Mouse (Mus musculus): Measurements from ENCODE around the gene Kyat1. TPM values are rescaled to one million over a fixed set of nuclear protein-coding genes. Genes with fewer than 3 reads are reported as not detected.

Kyat1 gene
- total and polyA plus RNA-seq, 2 experiments from 2014 or later: 16.4 to 26.4 TPM

DNA sequence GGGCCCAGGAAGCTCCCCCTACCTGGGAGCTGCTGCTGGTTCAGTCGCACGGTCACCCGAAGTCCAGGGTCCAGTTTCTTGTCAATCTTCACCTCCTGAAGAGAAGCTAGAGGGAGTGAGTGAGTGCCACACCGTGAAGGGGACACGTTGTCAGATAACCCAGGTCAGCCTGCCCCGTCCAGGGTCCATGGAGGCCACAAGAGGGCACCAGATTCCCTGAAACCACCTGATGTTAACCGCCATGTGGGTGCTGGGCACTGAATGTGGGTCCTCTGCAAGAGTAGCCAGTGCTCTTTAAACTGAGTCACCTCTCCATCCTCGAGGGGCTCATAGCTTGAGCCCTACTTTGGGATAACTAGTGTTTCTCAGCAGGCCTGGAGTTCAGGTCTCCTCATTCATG lies 29.8 kb downstream of the Kyat1 start:
- peaks cover 39% of the 10 kb centered on the region for H3K36me3 ChIP-seq (ENCODE audit: insufficient read depth, low read length)
- H3K4me1 ChIP-seq (ENCODE audit: insufficient read depth, low read length): peaks cover 15% of the 10 kb centered on the region
- H3K9me3 ChIP-seq (ENCODE audit: low read length): no peaks in the 10 kb centered on the region
- ATAC-seq (ENCODE audit: low FRiP score) (no peak), DNase-seq (ENCODE audit: low spot score) (no peak)
- H3K27me3 ChIP-seq (ENCODE audit: insufficient read depth, low read length): no peaks in the 10 kb centered on the region
- no peak overlapping the region for H3K27ac ChIP-seq (ENCODE audit: low read depth, low read length)
- no peak overlapping the region for H3K9ac ChIP-seq (replicated peaks; ENCODE audit: low read length, poor library complexity, severe bottlenecking)
- no peak overlapping the region for H3K4me2 ChIP-seq (ENCODE audit: low read depth, low read length, poor library complexity, severe bottlenecking)
- 88% methylated on average over 8 of the region's 8 CpGs for WGBS
- no peak for TF ChIP-seq CTCF (IDR thresholded peaks at IDR 0.05)
- no peak overlapping the region for H3K4me3 ChIP-seq (ENCODE audit: low read depth, low read length)

DNA sequence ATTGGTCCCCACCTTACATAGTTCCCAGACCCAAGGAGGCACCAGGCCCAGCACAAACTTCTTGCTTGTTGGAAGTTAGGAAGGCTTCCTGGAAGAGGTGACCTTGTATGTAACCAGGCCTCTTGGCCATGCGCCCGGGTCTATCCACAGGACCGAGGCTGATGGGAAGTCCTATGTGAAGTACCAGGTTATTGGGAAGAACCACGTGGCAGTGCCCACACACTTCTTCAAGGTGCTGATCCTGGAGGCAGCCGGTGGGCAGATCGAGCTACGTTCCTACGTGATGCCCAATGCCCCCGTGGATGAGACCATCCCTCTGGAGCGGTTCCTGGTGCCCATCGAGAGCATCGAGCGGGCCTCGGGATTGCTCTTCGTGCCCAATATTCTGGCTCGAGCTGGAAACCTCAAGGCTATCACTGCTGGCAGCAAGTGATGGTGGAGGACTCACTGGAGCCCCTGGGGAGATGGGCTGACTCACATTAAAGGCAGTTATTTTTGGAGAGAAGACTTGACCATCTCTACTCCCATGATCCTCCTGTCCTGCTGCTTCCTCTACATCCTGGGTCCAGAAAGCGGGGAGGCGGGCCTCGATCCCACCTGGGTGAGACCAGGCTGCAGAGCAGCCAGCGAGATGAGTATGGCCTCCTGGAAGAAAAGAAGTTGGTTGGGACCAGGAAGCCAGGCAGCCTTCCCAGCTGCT lies 32.0 kb downstream of the Kyat1 start:
- H3K27ac ChIP-seq (ENCODE audit: low read depth, low read length): no peak overlapping the region
- H3K36me3 ChIP-seq (ENCODE audit: insufficient read depth, low read length): peaks cover 39% of the 10 kb centered on the region
- ATAC-seq (ENCODE audit: low FRiP score): no peak
- no peaks in the 10 kb centered on the region for H3K27me3 ChIP-seq (ENCODE audit: insufficient read depth, low read length)
- no peak overlapping the region for H3K4me3 ChIP-seq (ENCODE audit: low read depth, low read length)
- DNase-seq (ENCODE audit: low spot score): no peak
- no peaks in the 10 kb centered on the region for H3K9me3 ChIP-seq (ENCODE audit: low read length)
- H3K4me1 ChIP-seq (ENCODE audit: insufficient read depth, low read length): peaks cover 15% of the 10 kb centered on the region
- TF ChIP-seq CTCF (IDR thresholded peaks at IDR 0.05): no peak
- H3K9ac ChIP-seq (replicated peaks; ENCODE audit: low read length, poor library complexity, severe bottlenecking): no peak overlapping the region
- H3K4me2 ChIP-seq (ENCODE audit: low read depth, low read length, poor library complexity, severe bottlenecking): no peak overlapping the region
- WGBS: 97% methylated on average over 20 of the region's 20 CpGs

DNA sequence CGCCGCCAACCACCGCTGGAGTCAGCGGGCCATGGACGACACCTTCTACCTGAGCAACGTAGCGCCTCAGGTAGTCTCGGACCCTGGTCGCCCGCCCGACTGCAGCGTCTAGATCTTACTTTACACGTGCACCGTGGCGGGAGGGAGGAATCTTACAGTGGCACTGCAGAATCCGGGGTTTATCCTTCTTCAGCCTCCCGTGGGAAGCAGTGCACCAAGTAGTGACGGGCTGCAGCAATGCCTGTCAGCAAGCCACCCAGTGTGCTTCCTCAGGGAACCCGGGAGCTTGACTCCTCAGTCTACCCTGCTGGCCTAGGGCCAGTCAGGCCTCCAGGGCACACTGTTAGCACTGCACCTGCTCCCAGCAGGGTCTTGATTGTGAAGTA lies 33.7 kb downstream of the Kyat1 start:
- Histone ChIP-seq H3K27me3 (ENCODE audit: insufficient read depth, low read length) (no peaks in the 10 kb centered on the region), H3K4me3 (ENCODE audit: low read depth, low read length) (peak overlapping the region; percentile 56), H3K36me3 (ENCODE audit: insufficient read depth, low read length) (peaks cover 39% of the 10 kb centered on the region), H3K9ac (replicated peaks; ENCODE audit: low read length, poor library complexity, severe bottlenecking) (peak overlapping the region; percentile 77), H3K9me3 (ENCODE audit: low read length) (no peaks in the 10 kb centered on the region), H3K4me1 (ENCODE audit: insufficient read depth, low read length) (peaks cover 8% of the 10 kb centered on the region; the same call in 1 of the 2 replicates), H3K4me2 (ENCODE audit: low read depth, low read length, poor library complexity, severe bottlenecking) (peak overlapping the region; percentile 65), H3K27ac (ENCODE audit: low read depth, low read length) (peak overlapping the region; percentile 90)
- no peak for TF ChIP-seq CTCF (IDR thresholded peaks at IDR 0.05)
- no peak for DNase-seq (ENCODE audit: low spot score)
- no peak; the same call in 1 of the 2 replicates for ATAC-seq (ENCODE audit: low FRiP score)
- 1% methylated on average over 18 of the region's 19 CpGs for WGBS

DNA sequence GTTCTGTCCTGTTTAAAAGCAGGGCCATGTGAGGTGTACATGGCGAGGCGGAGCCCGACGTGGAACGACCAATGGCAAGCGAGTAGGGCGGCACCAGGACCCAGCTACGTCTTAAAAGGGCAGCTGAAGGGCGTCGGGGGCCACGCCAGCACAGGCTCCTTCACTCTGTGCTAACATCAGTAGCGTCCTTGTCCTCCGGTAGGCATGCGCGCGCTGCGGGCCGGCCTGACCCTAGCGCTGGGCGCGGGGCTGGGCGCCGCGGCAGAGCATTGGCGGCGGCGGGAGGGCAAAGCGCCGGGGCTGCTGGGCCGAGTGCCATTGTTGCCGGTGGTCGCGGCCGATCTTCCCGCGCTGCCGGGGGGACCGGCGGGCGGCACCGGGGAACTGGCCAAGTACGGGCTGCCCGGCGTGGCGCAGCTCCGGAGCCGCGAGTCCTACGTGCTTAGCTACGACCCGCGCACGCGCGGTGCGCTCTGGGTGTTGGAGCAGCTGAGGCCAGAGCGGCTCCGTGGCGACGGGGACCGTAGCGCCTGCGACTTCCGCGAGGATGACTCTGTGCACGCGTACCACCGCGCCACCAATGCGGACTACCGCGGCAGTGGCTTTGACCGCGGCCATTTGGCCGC lies 34.2 kb downstream of the Kyat1 start, which contains the start of gene Endog:
TSS of gene Endog (plus strand) at position 123 of the 626 bp plus-strand sequence.
- Histone ChIP-seq H3K36me3 (ENCODE audit: insufficient read depth, low read length) (peaks cover 39% of the 10 kb centered on the region), H3K4me2 (ENCODE audit: low read depth, low read length, poor library complexity, severe bottlenecking) (peak within 1 kb of the TSS; percentile 65), H3K27me3 (ENCODE audit: insufficient read depth, low read length) (no peaks in the 10 kb centered on the region), H3K4me3 (ENCODE audit: low read depth, low read length) (peak within 1 kb of the TSS; percentile 56), H3K9me3 (ENCODE audit: low read length) (no peaks in the 10 kb centered on the region), H3K9ac (replicated peaks; ENCODE audit: low read length, poor library complexity, severe bottlenecking) (peak within 1 kb of the TSS; percentile 77), H3K4me1 (ENCODE audit: insufficient read depth, low read length) (peaks cover 8% of the 10 kb centered on the region; the same call in 1 of the 2 replicates), H3K27ac (ENCODE audit: low read depth, low read length) (peak within 1 kb of the TSS; percentile 90)
- under 1% methylated on average over 73 of the region's 75 CpGs for WGBS
- DNase-seq (ENCODE audit: low spot score) (peak; percentile 94), ATAC-seq (ENCODE audit: low FRiP score) (peak; percentile 95)
- TF ChIP-seq CTCF (IDR thresholded peaks at IDR 0.05): no peak; the same call in 1 of the 2 replicates

DNA sequence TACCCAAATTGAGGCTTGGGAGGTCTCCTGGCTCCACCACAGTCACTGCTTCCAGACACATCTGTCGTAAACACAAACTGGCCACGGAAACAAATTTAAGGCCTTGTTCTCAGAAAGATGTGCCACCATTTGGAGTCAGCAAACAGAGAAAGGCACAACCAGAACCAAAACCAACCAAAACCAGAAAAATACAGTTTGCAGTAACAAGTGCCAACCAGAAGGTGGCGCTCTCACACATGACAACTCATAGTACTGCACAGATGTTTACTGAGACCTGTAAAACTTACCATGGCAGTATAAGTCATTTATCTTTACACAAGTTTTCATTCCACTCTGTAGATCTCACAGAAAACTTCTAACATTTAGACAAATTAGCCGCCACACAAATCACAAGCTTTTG lies 39.0 kb downstream of the Kyat1 start:
- 59% methylated on average over 4 of the region's 4 CpGs for WGBS
- TF ChIP-seq CTCF (IDR thresholded peaks at IDR 0.05): peak; percentile 62
- H3K9me3 ChIP-seq (ENCODE audit: low read length): no peaks in the 10 kb centered on the region
- H3K36me3 ChIP-seq (ENCODE audit: insufficient read depth, low read length): no peaks in the 10 kb centered on the region
- H3K9ac ChIP-seq (replicated peaks; ENCODE audit: low read length, poor library complexity, severe bottlenecking): no peak overlapping the region
- no peak overlapping the region for H3K4me2 ChIP-seq (ENCODE audit: low read depth, low read length, poor library complexity, severe bottlenecking)
- DNase-seq (ENCODE audit: low spot score) (no peak), ATAC-seq (ENCODE audit: low FRiP score) (no peak)
- H3K27me3 ChIP-seq (ENCODE audit: insufficient read depth, low read length): no peaks in the 10 kb centered on the region
- H3K27ac ChIP-seq (ENCODE audit: low read depth, low read length): no peak overlapping the region
- no peaks in the 10 kb centered on the region for H3K4me1 ChIP-seq (ENCODE audit: insufficient read depth, low read length)
- no peak overlapping the region for H3K4me3 ChIP-seq (ENCODE audit: low read depth, low read length)

DNA sequence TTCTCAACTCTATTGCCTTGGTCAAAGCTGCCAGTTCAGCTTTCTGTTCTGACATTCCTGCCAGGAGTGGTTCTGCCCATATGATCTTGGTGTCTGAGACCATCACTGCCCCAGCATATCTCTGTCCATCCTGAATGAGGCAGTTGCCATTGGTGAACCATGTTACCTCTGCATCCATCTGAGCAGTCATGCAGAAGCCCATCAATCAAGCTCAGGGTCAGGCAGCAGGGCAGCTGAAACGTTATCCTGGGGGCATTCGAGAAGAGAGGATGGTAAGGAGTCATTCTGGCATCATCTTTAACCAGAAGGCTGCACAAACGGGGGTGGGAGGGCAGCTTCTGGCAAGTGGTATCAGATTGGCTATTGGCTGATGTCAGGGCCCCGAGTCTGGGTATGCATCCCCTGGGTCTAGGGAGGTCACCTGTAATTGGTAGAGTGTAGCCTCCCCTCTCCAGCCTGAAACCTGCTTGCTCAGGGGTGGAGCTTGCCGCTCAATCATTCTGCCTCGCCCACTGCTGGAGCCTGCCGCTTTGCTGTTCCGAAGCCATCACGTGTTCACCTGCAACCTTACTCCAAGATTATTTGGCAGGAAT lies 41.2 kb downstream of the Kyat1 start:
- WGBS: 64% methylated on average over 9 of the region's 9 CpGs
- H3K9me3 ChIP-seq (ENCODE audit: low read length): no peaks in the 10 kb centered on the region
- no peak overlapping the region for H3K27ac ChIP-seq (ENCODE audit: low read depth, low read length)
- H3K36me3 ChIP-seq (ENCODE audit: insufficient read depth, low read length): no peaks in the 10 kb centered on the region
- ATAC-seq (ENCODE audit: low FRiP score) (no peak), DNase-seq (ENCODE audit: low spot score) (no peak)
- no peak overlapping the region for H3K4me3 ChIP-seq (ENCODE audit: low read depth, low read length)
- no peak overlapping the region for H3K4me2 ChIP-seq (ENCODE audit: low read depth, low read length, poor library complexity, severe bottlenecking)
- H3K9ac ChIP-seq (replicated peaks; ENCODE audit: low read length, poor library complexity, severe bottlenecking): no peak overlapping the region
- no peaks in the 10 kb centered on the region for H3K4me1 ChIP-seq (ENCODE audit: insufficient read depth, low read length)
- TF ChIP-seq CTCF (IDR thresholded peaks at IDR 0.05): no peak
- H3K27me3 ChIP-seq (ENCODE audit: insufficient read depth, low read length): no peaks in the 10 kb centered on the region
